Mouse (Mus musculus) kidney, embryonic 15.5 days (tissue): Measurements from ENCODE around the gene Olfr750. TPM values are rescaled to one million over a fixed set of nuclear protein-coding genes. Genes with fewer than 3 reads are reported as not detected.

Experiments used
- ATAC-seq: fragments of 200-750 bp; cut with Nextera tagmentation; replicated peaks from 2 replicates; pipeline ENCODE4 v1.8.0; 2017; ENCODE audit warnings: moderate TSS enrichment; ENCODE audit not compliant: low FRiP score
- H3K27ac ChIP-seq: fragments of 300-500 bp; sonication (generic); 2 replicates; pipeline ENCODE4 v1.5.1; 2015; ENCODE audit warnings: mild to moderate bottlenecking, inconsistent platforms
- H3K27me3 ChIP-seq: fragments of 300-500 bp; sonication (generic); 2 replicates; pipeline ENCODE4 v1.6.1; 2015; ENCODE audit warnings: inconsistent platforms
- H3K36me3 ChIP-seq: fragments of 300-500 bp; sonication (generic); 2 replicates; pipeline ENCODE4 v1.6.1; 2015; ENCODE audit warnings: inconsistent platforms
- H3K4me1 ChIP-seq: fragments of 300-500 bp; sonication (generic); 2 replicates; pipeline ENCODE4 v1.6.1; 2015; ENCODE audit warnings: inconsistent platforms
- H3K4me2 ChIP-seq: fragments of 300-500 bp; sonication (generic); 2 replicates; pipeline ENCODE4 v1.6.1; 2015; ENCODE audit warnings: moderate library complexity, mild to moderate bottlenecking, inconsistent platforms
- H3K4me3 ChIP-seq: fragments of 300-500 bp; sonication (generic); replicated peaks from 2 replicates; pipeline ENCODE4 v1.5.1; 2015; ENCODE audit warnings: mild to moderate bottlenecking, inconsistent platforms
- H3K9ac ChIP-seq: fragments of 300-500 bp; sonication (generic); 2 replicates; pipeline ENCODE4 v1.6.1; 2015; ENCODE audit warnings: mild to moderate bottlenecking, inconsistent platforms
- H3K9me3 ChIP-seq: fragments of 300-500 bp; sonication (generic); replicated peaks from 2 replicates; pipeline ENCODE4 v1.6.1; 2016; ENCODE audit warnings: inconsistent platforms
- whole genome bisulfite sequencing: fragments of 180-500 bp; shearing (Covaris S2); methylation state at CpG from one replicate; pipeline ENCODE4 v1.1.7; 2015; ENCODE audit warnings: mixed read lengths; 5-methylcytosine and 5-hydroxymethylcytosine counted together
- polyA plus RNA-seq: library from polyadenylated mRNA; unstranded; fragments of >200 nt; fragmentation: Nextera tagmentation; extraction: Ambion mirVana; gene quantifications from 2 replicates; pipeline ENCODE4 v1.2.1, GENCODE M21; 2015

Olfr750 gene
- polyA plus RNA-seq, 1 experiment from 2014 or later, result not detected

- Histone ChIP-seq H3K9me3 (no peaks in the 10 kb centered on the region), H3K27me3 (peaks cover 5% of the 10 kb centered on the region; the same call in 1 of the 2 replicates), H3K36me3 (no peaks in the 10 kb centered on the region), H3K4me3 (no peak overlapping the region), H3K9ac (no peak overlapping the region), H3K4me2 (no peak overlapping the region), H3K4me1 (peaks cover 20% of the 10 kb centered on the region), H3K27ac (no peak overlapping the region)
- 85% methylated on average over 4 of the region's 4 CpGs for WGBS
- no peak for ATAC-seq
Observed at GRCm38 (mm10) chr14:51085911-51086310, 11.7 kb upstream of the Olfr750 start.

DNA sequence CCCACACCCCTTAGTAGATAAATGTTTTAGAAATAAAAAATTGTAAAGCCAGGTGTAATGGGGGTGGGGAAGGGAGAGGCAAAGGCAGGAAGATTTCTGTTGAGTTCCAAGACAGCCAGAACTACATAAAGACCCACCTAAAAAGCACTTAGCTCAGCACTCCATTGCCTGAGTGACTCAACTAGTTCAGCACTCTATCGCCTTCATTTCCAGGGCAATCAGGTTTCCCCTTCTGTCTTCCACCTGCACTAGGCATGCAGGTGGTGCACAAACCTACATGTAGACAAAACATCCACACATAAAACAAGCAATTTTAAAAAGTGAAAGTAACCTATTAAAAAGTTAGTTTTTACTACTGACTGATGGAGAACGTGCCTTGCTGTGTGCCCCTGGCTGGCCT lies 10.9 kb upstream of the Olfr750 start:
- Histone ChIP-seq H3K9me3 (no peaks in the 10 kb centered on the region), H3K27me3 (peaks cover 5% of the 10 kb centered on the region), H3K4me2 (no peak overlapping the region), H3K36me3 (no peaks in the 10 kb centered on the region), H3K4me3 (no peak overlapping the region), H3K9ac (no peak overlapping the region), H3K27ac (no peak overlapping the region), H3K4me1 (peaks cover 20% of the 10 kb centered on the region)
- ATAC-seq, result no peak
- 76% methylated on average over 2 of the region's 2 CpGs for WGBS

GRCm38 (mm10) chr14:51083805-51084204 lies 9.6 kb upstream of the Olfr750 start:
- WGBS, result 16% methylated on average over 7 of the region's 7 CpGs

DNA sequence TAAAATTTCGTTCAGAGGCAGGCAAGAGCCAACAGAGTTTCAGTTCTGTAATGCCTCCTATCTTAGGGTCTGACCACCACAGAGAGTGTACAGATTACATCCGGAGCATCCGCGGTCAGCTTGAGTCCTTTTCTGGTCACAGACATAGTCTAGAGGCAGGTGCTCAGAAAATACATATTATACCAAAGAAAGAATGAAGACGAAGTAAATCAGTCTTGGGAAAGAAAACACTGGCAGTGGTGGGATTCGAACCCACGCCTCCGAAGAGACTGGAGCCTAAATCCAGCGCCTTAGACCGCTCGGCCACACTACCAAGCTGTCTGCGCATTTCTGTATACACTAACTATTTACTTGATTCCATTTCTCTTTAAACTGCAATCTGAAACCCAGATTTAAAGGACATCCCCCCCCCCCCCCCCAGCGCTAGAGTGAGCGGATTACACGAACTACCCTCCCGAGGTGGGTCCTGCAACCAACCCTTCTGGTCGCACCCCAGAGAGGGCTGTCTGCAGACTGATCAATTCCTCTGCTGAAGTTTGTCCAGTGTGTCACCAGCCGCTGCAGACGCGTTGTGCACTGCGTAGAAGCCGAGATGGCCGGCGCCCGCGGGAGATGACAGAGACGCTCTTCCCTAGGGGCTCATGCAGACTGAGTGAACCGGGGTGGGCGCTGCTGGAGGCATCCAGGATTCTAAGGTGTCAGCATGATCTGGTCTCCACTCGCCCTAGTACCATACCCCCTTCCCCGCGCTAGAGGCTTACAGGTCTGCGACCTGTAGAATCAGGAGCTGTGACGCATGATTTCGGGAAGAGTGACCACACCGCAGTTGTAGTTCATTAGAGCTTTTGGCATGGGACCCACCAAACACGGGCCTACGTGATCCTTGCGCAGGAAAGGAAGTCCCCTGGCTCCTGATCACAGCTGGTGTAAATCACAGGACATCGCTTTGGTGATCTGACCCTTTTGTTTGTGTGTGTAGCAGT lies 8.7 kb upstream of the Olfr750 start:
- Histone ChIP-seq H3K27ac (no peak overlapping the region), H3K36me3 (no peaks in the 10 kb centered on the region), H3K9me3 (no peaks in the 10 kb centered on the region), H3K9ac (peak overlapping the region; percentile 55), H3K4me1 (peaks cover 16% of the 10 kb centered on the region), H3K4me3 (peak overlapping the region; percentile 61), H3K27me3 (peaks cover 11% of the 10 kb centered on the region), H3K4me2 (peak overlapping the region; percentile 87)
- ATAC-seq, result peak; percentile 80
- 3% methylated on average over 40 of the region's 40 CpGs for WGBS

More at GRCm38 (mm10) chr14:51083805-51084204, 9.6 kb upstream of the Olfr750 start:
- Histone ChIP-seq H3K27ac (no peak overlapping the region), H3K4me1 (peaks cover 20% of the 10 kb centered on the region), H3K9ac (no peak overlapping the region), H3K4me2 (peak overlapping the region; percentile 87), H3K27me3 (peaks cover 8% of the 10 kb centered on the region), H3K36me3 (no peaks in the 10 kb centered on the region), H3K9me3 (no peaks in the 10 kb centered on the region), H3K4me3 (peak overlapping the region; percentile 61)
- ATAC-seq, result no peak

- Histone ChIP-seq H3K36me3 (no peaks in the 10 kb centered on the region), H3K4me3 (no peak overlapping the region), H3K4me1 (peaks cover 13% of the 10 kb centered on the region), H3K9ac (no peak overlapping the region), H3K4me2 (no peak overlapping the region), H3K27ac (no peak overlapping the region), H3K9me3 (no peaks in the 10 kb centered on the region), H3K27me3 (peaks cover 11% of the 10 kb centered on the region)
- ATAC-seq, result no peak
- WGBS, result 81% methylated on average over 2 of the region's 2 CpGs
Observed at GRCm38 (mm10) chr14:51081035-51081434, 6.8 kb upstream of the Olfr750 start.

DNA sequence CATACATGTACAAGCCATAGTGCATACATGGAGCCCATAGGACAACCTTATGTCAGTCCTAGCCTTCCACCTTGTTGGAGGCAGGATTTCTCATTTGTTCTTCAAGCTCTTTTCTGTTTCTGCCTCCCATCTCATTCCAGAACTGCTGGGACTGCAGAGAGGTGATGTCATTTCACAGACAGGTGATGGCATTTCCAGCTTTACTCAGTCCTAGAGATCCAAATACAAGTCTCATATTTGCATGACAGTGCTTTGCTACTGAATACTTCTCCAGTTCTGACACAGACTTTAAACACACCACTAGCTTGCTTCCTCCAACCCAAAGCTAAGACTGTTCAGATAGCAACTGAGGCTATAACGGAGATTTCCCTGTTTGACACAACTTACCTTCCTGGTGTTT lies 4.9 kb upstream of the Olfr750 start:
- WGBS, result 91% methylated on average over 1 of the region's 1 CpGs

GRCm38 (mm10) chr14:51069617-51070016 lies 4.6 kb downstream of the Olfr750 start:
- no peaks in the 10 kb centered on the region for H3K9me3 ChIP-seq
- no peak for ATAC-seq
- WGBS, result 95% methylated on average over 2 of the region's 2 CpGs

More for the DNA sequence above, 4.9 kb upstream of the Olfr750 start:
- H3K27me3 ChIP-seq, result peaks cover 11% of the 10 kb centered on the region
- H3K4me1 ChIP-seq, result peaks cover 11% of the 10 kb centered on the region
- no peak for ATAC-seq
- no peak overlapping the region for H3K27ac ChIP-seq
- H3K9me3 ChIP-seq, result no peaks in the 10 kb centered on the region
- no peaks in the 10 kb centered on the region for H3K36me3 ChIP-seq
- no peak overlapping the region for H3K9ac ChIP-seq
- H3K4me2 ChIP-seq, result no peak overlapping the region
- H3K4me3 ChIP-seq, result no peak overlapping the region

DNA sequence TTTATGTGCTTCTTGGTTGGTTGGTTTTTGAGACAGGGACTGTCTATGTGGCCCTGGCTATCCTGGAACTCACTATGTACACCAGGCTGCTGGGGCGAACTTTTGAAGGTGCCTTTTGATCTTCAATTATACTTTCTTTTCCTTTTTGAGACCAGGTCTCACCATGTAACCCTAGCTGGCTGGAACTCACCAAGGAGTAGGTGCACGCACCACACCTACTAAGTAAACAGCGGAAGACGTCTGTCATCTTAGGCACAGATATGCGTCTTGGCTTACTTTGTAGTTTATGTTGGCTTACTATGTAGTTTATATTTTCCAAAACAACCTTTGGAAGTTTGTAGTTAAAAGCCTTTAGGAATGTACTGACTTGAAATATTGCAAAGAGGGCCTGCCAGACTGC lies 5.3 kb downstream of the Olfr750 start:
- Histone ChIP-seq H3K4me3 (no peak overlapping the region), H3K36me3 (no peaks in the 10 kb centered on the region), H3K27me3 (0 out of 2 replicates have a peak, but pooled peaks cover 3% of the 10 kb centered on the region), H3K9ac (no peak overlapping the region), H3K4me2 (no peak overlapping the region), H3K4me1 (peaks cover 12% of the 10 kb centered on the region; the same call in 1 of the 2 replicates), H3K9me3 (no peaks in the 10 kb centered on the region), H3K27ac (no peak overlapping the region)
- no peak for ATAC-seq
- 51% methylated on average over 5 of the region's 5 CpGs for WGBS

More at GRCm38 (mm10) chr14:51069617-51070016, 4.6 kb downstream of the Olfr750 start:
- H3K9ac ChIP-seq, result no peak overlapping the region
- H3K27ac ChIP-seq, result no peak overlapping the region
- H3K27me3 ChIP-seq, result 0 out of 2 replicates have a peak, but pooled peaks cover 3% of the 10 kb centered on the region
- peaks cover 12% of the 10 kb centered on the region; the same call in 1 of the 2 replicates for H3K4me1 ChIP-seq
- no peaks in the 10 kb centered on the region for H3K36me3 ChIP-seq
- no peak overlapping the region for H3K4me2 ChIP-seq
- H3K4me3 ChIP-seq, result no peak overlapping the region

GRCm38 (mm10) chr14:51060761-51061160 lies 13.5 kb downstream of the Olfr750 start:
- ATAC-seq, result no peak
- WGBS, result 86% methylated on average over 5 of the region's 5 CpGs
- Histone ChIP-seq H3K36me3 (no peaks in the 10 kb centered on the region), H3K4me2 (no peak overlapping the region), H3K9ac (no peak overlapping the region), H3K4me3 (no peak overlapping the region), H3K27ac (no peak overlapping the region), H3K9me3 (no peaks in the 10 kb centered on the region), H3K27me3 (no peaks in the 10 kb centered on the region), H3K4me1 (peaks cover 21% of the 10 kb centered on the region)

DNA sequence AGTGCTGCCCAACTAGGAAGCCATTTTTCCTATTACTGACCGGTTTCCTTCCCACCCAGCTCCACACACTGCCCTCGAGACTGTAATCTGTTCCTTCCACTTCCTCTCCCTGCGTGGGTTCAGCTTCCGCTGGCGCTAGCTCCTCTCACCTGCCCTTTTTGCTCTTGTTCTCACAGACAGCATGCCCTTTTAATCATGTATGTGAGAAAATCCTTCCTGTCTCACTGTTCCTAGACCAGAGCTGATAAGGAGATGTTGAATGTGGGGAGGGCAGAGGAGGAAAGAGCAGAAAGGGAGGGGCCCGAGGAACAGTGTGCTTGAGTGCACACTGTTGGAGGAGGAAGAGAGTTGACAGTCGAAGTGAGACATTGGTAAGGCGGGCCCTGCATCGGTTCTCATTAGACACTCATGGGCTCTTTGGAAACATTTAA lies 16.8 kb downstream of the Olfr750 start, which contains the start of gene Rnase12:
Rnase12 (minus strand) TSS at position 261 of the 431 bp plus-strand sequence.
- peak within 1 kb of the TSS; percentile 59 for H3K27ac ChIP-seq
- no peaks in the 10 kb centered on the region for H3K9me3 ChIP-seq
- no peak within 1 kb of the TSS for H3K4me3 ChIP-seq
- no peaks in the 10 kb centered on the region for H3K36me3 ChIP-seq
- ATAC-seq, result peak; percentile 59
- no peaks in the 10 kb centered on the region for H3K27me3 ChIP-seq
- peaks cover 36% of the 10 kb centered on the region for H3K4me1 ChIP-seq
- no peak within 1 kb of the TSS for H3K9ac ChIP-seq
- WGBS, result 38% methylated on average over 9 of the region's 9 CpGs
- H3K4me2 ChIP-seq, result peak within 1 kb of the TSS; percentile 38

DNA sequence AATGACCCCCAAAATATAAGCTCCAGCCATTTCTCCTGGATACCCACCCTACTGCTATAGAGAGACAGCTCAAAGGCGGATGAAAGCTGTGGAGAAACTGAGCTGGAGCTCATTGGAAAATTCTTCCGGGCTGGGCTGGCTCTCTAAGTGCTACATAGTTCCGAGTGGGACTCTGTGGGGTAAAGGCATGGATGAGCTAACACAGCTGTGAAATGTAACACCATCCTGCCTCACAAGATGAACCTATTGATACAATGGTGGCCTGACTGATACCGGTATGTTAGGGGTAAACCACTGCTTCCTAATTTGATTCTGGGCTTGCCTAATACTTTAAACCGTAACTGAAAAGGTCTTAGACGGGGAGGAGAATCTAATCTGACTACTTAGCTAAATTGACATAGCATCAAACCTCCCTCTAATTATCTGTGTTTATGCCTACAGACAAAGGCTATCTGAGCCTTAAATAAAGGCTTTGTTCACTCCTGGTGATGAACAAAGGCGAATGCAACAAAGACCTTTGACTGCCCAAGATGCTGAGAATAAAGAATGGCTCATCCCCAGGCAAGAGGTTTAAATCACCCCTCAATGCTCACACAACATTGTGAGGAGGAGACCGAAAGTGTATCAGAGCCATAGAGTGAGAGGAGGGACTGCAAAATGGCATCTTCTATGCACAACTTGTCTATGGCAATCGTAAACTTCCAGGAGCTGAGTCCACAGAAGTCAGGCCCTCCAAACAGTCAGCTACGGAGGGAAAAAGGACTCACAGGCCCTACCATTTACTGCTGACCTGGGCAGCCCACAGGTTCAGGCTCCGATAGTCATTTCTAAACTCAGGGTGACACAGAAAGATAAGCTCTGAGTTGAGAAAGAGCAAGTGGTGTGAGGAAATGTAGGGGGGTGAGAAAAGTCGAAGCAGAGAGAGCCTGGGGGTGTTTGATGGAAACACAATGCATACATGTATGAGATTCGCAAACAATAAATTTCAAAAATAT lies 19.7 kb downstream of the Olfr750 start:
- Histone ChIP-seq H3K9me3 (no peaks in the 10 kb centered on the region), H3K4me3 (no peak overlapping the region), H3K36me3 (no peaks in the 10 kb centered on the region), H3K4me1 (peaks cover 46% of the 10 kb centered on the region), H3K4me2 (peak overlapping the region; percentile 17; the same call in 1 of the 2 replicates), H3K27me3 (no peaks in the 10 kb centered on the region), H3K9ac (no peak overlapping the region), H3K27ac (peak overlapping the region; percentile 64)
- WGBS, result 61% methylated on average over 13 of the region's 13 CpGs
- no peak for ATAC-seq
